Mouse (Mus musculus) kidney, postnatal 4 days (tissue): ENCODE results near the gene Ankrd13b.

Source experiments
- DNase-seq, 2 experiments: peaks; one replicate each; pipeline ENCODE4 v3.0.0; 2021; ENCODE audit warnings: mixed read lengths in 2 of 2

The Ankrd13b gene

DNA sequence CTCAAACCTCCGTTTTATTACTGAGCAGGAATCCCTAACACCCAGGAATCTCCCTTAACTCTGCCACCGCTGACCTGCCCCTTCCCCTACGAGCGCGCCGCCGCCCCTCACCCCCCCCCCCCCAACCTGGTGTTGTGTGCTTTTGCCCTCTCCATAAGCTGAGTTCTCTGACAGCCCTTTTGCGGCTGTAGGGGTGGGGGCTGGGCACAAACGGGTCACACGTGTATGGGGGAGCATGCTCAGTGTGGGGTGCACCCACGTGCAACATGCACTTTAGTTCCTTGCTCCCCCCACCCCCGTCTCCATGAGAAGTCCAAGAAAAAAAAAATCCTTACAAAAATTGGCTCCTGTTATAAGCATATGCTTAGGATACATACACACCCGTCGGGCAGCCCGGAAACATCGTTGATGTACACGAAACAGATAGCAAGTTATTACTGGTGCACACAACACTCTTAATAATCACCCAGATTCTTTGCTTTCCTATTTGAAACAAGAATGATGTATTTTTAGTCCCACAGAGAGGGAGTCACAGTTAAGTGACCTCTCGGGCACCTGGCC is 2.9 kb upstream of the Ankrd13b start:
- DNase-seq = peak; percentile 51 to 58

- DNase-seq = peak; percentile 83 to 89
Observed at GRCm38 (mm10) chr11:77491502-77492291, 2.2 kb upstream of the Ankrd13b start.

DNA sequence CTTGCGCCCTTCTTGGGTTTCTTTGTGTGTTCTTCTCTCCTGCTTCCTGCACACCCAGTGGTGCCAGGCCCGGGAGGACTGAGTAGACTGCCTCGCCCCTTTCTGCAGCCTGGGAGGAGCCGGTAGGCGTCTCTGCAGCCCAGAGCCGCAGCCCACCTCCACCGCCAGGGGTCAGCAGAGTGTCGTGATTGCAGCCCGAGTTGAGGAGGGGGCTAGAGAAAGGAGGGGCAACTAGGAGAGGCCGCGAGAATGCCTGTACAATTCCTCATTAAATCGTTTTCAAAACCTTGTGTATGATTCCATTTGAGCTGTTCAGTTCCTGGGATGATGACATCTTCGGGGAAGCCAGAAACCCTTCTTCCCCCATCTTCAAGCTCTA is 1.6 kb upstream of the Ankrd13b start:
- DNase-seq = peak; percentile 97

DNA sequence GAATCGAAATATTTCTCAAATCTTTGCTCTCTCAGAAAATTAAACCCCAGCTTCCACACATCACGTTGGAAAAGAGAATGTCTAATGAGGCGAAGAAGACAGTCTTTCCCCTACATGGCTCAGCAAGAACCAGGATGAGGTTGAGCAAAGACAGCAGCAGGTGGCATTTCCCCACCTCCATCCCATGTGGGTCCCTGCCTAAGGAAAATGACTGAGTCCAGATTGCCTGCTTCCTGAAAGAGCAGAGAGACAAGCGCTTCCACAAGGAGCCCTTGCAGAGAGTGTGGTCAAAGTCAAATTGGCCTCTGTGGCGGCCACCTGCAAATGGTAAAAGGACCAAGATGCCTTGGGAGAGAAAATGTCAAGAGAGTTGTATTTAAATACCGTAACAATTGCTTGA is 973 bp upstream of the Ankrd13b start:
- DNase-seq = no peak

DNA sequence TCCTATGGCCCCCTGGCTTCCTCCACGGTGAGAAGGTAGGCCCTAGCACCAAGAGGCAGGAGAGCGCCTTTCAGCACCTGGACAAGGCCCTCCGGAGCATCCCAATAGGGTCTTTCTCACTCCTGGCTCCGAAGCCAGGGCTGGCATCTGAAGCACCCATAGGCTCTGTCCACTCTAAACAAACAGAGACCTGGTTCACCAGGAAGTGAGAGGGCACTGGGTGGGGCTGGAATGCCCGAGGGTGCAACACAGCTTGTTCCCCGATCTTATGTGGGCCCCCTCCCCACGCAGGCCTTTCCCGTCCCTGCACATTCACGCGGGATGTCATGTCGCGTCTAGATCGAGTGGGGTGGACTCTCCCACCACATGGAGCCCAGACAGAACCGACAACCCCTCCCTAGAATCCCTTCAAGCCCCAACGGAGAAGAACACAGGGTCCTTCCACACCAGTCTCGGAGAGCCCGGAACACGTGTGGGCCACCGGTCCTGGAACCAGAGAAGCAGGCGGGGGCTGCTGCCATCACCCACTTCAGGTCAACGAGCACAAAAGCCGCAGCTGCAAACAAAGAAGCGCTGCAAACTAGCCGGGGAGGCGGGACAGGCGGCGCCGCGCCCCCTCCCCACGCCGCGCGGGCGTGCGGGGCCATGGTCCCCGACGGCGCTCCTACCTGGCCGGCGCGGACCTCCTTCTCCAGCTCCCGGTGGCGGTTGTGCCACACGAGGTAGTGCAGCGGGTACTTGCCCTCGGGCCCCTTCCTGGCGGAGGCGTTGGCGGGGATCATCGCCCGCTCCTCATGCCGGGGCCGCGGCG is 502 bp downstream of the Ankrd13b start:
- DNase-seq = peak; percentile 46 to 53

DNA sequence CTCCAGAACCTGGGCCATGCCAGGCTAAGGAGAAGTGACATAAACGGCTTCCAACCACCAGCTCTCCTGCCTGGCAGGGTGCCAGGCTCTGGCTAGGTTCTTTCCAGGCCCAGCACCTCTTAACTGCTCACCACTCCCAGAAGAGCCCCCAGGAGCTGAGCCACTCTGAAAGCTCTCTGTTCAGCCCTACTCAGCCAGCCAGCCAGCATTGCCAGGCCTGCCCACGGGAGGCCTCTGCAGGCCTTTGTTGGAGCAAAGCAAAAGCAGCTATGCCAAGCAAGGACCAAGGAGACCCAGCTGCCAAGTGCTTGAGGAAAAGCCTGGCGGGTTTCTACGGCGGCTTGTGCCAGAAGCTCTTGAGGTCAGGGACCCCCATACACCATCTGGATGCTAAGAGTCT is 2.7 kb downstream of the Ankrd13b start:
- no peak for DNase-seq

DNA sequence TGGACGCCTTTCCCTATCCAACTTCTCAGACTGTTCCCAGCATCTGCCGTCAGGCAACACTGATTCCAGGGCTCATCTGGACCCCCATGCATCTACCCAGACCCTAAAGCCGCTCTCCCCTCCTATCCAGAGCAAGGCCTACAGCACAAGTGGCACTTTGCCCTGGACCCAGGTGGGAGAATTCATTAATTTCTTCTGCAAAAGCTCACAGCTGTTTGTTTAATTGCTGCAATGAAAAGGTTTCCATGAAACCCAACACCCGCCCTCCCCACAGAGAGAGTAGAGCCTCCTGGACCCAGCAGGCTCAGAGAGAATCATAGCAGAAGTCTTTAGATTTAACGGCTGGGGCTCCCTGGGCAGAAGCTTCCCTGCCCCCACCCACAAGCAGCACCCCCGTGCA is 4.2 kb downstream of the Ankrd13b start:
- no peak for DNase-seq

DNA sequence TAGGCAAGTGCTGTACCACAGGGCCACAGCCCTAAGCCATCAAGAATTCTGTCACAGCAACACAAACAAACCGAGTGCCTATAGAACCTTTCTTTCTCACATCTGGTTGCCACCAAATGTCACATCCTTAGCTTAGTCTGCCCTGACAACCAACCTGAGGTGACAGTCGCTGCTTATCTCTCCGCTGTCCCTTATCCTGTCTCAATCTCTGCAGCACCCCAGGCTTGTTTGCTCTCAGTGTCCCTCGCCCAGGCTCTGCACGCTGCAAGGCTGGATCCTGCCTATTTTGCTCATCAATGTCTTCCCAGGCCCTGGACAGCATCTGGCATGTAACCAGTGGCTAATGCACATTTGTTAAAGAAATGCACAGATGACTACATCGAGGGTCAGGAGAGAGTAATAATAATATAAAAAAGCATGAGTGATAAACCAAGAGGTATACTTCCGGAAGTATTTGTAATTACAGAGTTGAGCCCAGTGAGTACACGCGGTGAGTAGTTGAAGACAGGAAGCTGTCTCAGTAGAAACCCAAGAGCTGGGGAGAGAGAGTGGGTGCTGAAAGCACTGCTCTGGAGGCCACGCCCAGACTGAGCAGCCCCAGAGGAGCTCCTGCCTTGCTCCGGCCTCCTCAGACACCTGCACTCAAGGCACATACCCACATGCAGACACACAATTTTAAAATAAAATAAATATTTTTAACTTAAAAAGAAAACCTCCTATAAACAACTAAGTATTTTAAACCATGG is 5.8 kb downstream of the Ankrd13b start:
- DNase-seq = no peak

DNA sequence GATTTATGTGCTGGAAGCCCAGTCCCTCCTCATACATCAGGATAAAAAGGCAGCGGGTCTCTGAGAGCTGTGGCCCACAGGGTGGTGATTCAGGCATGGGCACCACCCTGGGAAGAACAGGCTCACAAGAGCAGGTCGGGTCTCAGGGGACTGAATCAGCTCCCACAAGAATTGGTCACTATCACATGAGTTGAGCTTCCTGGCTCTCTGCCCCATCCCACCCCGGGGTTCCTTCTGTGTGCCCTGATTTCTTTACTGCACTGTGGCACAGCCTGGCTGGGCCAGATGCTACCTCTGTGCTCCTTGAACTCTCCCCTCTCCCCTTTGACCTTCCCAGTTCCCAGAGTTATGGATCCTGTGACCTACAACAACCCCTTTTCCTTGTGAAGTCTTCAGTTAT is 6.4 kb downstream of the Ankrd13b start:
- DNase-seq = no peak

DNA sequence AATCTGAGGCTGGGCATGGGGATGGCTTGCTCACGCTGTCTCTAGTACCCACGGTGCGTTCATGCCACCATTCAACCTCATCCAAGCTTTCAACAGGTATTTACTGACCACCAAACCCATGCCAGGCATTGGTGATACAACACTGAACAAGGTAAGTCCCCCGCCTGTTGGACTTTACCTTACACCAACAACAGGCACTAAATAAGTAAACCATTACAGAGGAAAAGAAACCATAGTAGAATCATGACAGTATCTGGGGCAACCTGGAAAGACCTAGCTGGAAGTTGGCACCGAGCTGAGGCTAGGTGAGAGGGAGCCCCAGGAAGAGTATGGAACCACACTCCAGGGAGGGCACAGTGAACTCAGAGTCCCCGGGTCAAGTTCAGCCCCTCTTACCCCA is 12.6 kb downstream of the Ankrd13b start:
- no peak for DNase-seq

DNA sequence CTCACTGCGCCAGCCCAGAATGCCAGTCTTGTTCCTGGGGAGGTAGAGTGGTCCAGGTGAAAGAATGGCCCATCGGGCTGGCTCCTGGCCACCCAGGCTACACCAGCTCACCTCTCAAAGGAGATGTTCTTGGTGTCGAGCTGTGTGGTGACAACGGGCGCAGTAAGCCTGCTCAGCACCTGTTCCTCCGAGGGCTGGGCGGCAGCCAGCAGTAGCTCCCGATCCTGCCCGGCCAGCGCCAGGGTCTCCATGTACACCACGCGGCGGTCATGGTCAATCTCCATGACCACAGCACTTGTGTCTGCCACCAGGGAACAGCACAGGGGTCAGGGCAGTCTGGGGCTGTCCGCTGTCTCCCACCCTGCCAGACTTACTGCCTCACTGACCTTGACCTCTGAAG is 13.3 kb downstream of the Ankrd13b start:
- DNase-seq = no peak

GRCm38 (mm10) chr11:77472775-77473174 is 16.7 kb downstream of the Ankrd13b start:
- no peak for DNase-seq

DNA sequence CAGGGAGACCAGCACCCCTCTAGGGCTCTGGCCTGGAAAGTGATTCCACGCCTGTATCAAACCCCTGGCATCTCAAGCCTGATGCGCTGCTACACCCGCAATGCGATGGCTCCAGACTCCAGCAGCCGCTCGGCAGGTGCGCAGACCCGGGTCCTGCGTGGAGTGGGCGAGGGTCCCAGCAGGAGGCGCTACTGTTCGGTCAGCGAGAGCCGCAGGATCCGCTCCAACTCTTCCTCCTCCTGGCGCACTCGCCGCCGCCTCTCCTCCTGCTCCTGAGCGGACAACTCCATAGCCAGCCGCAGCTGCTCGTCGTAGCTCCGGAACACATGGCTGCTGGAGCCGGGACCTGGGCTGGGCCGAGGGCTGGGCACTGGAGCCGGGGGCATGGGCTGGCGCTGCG is 18.1 kb downstream of the Ankrd13b start:
- DNase-seq = no peak

GRCm38 (mm10) chr11:77468397-77468796 is 21.1 kb downstream of the Ankrd13b start:
- no peak for DNase-seq

- DNase-seq = peak; percentile 86 to 90
Observed at GRCm38 (mm10) chr11:77467784-77468183, 21.7 kb downstream of the Ankrd13b start.

DNA sequence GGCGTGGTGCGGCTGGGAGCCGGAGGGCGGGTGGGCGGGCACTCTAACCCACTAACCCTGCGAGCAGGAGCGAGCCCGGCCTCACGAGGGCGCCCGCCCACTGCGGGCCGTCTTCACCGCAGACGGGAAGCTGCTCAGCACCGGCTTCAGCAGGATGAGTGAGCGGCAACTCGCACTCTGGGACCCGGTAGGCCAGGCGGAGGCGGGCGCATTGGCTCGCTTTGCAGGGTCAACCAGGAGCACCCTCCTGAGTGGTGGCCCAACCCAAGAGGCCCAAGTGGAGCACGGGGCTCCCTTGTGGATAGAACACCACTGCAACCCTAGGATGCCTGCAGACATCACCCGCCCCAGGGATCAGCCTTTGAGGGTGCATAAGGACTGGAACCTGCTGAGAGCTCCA is 22.3 kb downstream of the Ankrd13b start:
- DNase-seq = peak; percentile 80 to 87

DNA sequence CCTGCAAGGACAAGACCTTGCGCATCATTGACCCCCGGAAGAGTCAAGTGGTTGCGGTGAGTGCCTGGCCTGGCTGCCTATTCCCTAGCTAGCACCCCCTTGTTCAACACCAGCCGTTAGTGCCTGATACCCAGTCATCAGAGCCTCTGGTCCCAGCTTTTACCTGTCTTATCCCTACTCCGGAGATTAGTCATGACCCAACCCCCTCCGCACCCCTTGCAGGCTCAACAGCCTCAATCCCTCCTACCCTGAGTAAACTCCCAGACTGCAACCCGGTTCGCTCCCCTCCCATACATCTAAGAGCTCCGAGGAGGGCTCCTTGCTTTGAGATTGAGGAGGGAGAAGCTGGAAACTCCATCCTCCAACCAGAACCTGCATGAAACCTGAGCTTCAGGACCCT is 22.9 kb downstream of the Ankrd13b start:
- no peak for DNase-seq

DNA sequence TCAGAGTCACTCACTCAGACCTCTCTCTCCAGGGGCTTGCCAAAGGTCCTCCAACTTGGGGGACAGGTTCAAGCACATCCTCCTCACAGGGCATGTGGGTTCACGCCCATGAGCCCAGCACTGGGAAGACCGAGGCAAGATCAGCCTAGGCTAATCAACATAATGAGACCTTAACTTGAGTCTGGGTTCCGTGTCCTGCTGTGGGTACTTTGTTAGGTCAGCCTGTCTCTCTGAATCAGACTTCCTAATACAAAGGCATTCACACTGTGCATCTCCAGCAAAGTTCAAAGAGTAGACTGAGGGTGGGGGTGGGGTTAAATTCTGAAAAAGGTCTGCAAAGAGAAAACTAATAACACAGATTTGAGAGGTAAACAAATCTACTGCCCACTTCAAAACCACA is 24.4 kb downstream of the Ankrd13b start:
- DNase-seq = no peak

DNA sequence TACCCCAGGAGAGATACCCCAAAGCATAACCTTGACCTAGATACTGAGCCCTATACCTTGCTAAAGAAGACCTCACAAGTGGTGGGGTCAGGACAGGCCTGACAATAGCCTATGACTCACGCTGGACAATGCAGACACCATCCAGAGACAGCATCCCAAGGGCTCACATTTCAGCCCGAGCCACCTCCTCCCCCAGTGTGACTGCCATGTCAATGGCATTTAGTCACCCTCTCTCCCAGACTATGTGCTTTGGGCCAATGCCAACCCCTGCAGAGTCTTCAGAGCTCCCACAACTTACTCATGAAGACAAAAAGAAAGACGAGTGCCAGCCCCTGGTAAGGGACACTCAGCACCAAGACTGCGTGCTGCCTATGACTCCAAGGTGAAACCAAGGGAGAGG is 24.8 kb downstream of the Ankrd13b start:
- DNase-seq = no peak

DNA sequence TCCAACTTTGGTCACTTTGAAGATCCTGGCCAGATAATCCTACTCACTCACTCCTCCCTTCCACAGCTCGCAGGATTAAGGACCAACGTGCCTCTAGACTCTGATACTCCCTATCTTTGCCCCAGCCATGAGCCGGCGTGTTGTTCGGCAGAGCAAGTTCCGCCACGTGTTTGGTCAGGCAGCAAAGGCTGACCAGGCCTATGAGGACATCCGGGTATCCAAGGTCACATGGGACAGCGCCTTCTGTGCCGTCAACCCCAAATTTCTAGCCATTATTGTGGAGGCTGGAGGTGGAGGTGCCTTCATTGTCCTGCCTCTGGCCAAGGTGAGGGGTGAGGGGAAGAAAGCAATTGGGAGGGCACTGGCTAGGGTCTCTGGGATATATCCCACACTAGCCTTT is 25.7 kb downstream of the Ankrd13b start:
- no peak for DNase-seq

- DNase-seq = no peak
Observed at GRCm38 (mm10) chr11:77463101-77463445, 26.4 kb downstream of the Ankrd13b start.

- DNase-seq = peak; percentile 86 to 91
Observed at GRCm38 (mm10) chr11:77462283-77463100, 27.0 kb downstream of the Ankrd13b start, which contains the start of gene Coro6. Gene Coro6, plus strand, starts transcription at chr11:77462411.
